Mouse (Mus musculus): Measurements from ENCODE around the gene Ube2m.
"Not testable (repeated sequence)": the region's sequence is repeated elsewhere in the genome, so short reads cannot be mapped to it uniquely, and the experiment has no call there.

Gene Ube2m

GRCm38 (mm10) chr7:13037901-13038555 lies at the start of gene Ube2m:
Gene Ube2m, minus strand, starts transcription at chr7:13038275.
- DNase-seq, result peak; percentile 100

GRCm38 (mm10) chr7:13072293-13072692 lies 34.2 kb upstream of the Ube2m start:
- no peak for DNase-seq

GRCm38 (mm10) chr7:13063399-13063798 lies 25.3 kb upstream of the Ube2m start:
- DNase-seq, result not testable (repeated sequence)

- no peak for DNase-seq
Observed at GRCm38 (mm10) chr7:13059536-13059935, 21.5 kb upstream of the Ube2m start.

GRCm38 (mm10) chr7:13056913-13057700 lies 19.0 kb upstream of the Ube2m start:
- DNase-seq, result no peak

- peak; percentile 97 for DNase-seq
Observed at GRCm38 (mm10) chr7:13054287-13055010, 16.4 kb upstream of the Ube2m start, which contains the start of gene Mzf1. Gene Mzf1, minus strand, starts transcription at chr7:13054764.

- DNase-seq, result no peak
Observed at GRCm38 (mm10) chr7:13053961-13054286, 15.8 kb upstream of the Ube2m start.

GRCm38 (mm10) chr7:13053501-13053900 lies 15.4 kb upstream of the Ube2m start:
- no peak for DNase-seq

GRCm38 (mm10) chr7:13053001-13053400 lies 14.9 kb upstream of the Ube2m start:
- DNase-seq, result no peak

- no peak for DNase-seq
Observed at GRCm38 (mm10) chr7:13046084-13046483, 8.0 kb upstream of the Ube2m start.

- DNase-seq, result no peak
Observed at GRCm38 (mm10) chr7:13044254-13044625, 6.2 kb upstream of the Ube2m start.

GRCm38 (mm10) chr7:13043445-13044253 lies 5.6 kb upstream of the Ube2m start:
- peak; percentile 60 for DNase-seq

- no peak for DNase-seq
Observed at GRCm38 (mm10) chr7:13043120-13043444, 5.0 kb upstream of the Ube2m start.

- DNase-seq, result no peak
Observed at GRCm38 (mm10) chr7:13042511-13042910, 4.4 kb upstream of the Ube2m start.

GRCm38 (mm10) chr7:13041256-13041655 lies 3.2 kb upstream of the Ube2m start:
- no peak for DNase-seq

GRCm38 (mm10) chr7:13039181-13039580 lies 1.1 kb upstream of the Ube2m start:
- DNase-seq, result no peak

- no peak for DNase-seq
Observed at GRCm38 (mm10) chr7:13038621-13039169, 620 bp upstream of the Ube2m start.

- DNase-seq, result peak; percentile 72
Observed at GRCm38 (mm10) chr7:13037366-13037765, 709 bp downstream of the Ube2m start.

GRCm38 (mm10) chr7:13036806-13037205 lies 1.3 kb downstream of the Ube2m start:
- DNase-seq, result no peak

- no peak for DNase-seq
Observed at GRCm38 (mm10) chr7:13035211-13035855, 2.7 kb downstream of the Ube2m start.

- DNase-seq, result peak; percentile 98
Observed at GRCm38 (mm10) chr7:13034148-13034977, 3.7 kb downstream of the Ube2m start, which contains the start of gene Chmp2a. Gene Chmp2a, minus strand, starts transcription at chr7:13034807.

All from right cerebral cortex, postnatal 14 days (tissue).